Mouse (Mus musculus) adrenal gland, postnatal 4 days (tissue): ENCODE data around the gene C2cd5. TPM values are rescaled to one million over a fixed set of nuclear protein-coding genes. Genes with fewer than 3 reads are reported as not detected.
"Not testable (repeated sequence)": the region's sequence is repeated elsewhere in the genome, so short reads cannot be mapped to it uniquely, and the experiment has no call there.

ENCODE experiments used
- DNase-seq, 2 experiments: peaks; one replicate each; pipeline ENCODE4 v3.0.0; 2021 to 2022; ENCODE audit warnings: low spot score in 2 of 2, mixed read lengths in 2 of 2
- total RNA-seq, 2 experiments: library from RNA; stranded (reverse); gene quantifications; 2 replicates each; pipeline ENCODE4 v1.2.3; 2021

The C2cd5 gene
- total RNA-seq, 2 experiments from 2014 or later: 33.6 to 37.2 TPM

GRCm38 (mm10) chr6:142987616-142988015, 112.3 kb downstream of the C2cd5 start:
- DNase-seq: no peak

- not testable (repeated sequence) for DNase-seq
These were observed 113.2 kb downstream of the C2cd5 start for GRCm38 (mm10) chr6:142986706-142987105.

DNA sequence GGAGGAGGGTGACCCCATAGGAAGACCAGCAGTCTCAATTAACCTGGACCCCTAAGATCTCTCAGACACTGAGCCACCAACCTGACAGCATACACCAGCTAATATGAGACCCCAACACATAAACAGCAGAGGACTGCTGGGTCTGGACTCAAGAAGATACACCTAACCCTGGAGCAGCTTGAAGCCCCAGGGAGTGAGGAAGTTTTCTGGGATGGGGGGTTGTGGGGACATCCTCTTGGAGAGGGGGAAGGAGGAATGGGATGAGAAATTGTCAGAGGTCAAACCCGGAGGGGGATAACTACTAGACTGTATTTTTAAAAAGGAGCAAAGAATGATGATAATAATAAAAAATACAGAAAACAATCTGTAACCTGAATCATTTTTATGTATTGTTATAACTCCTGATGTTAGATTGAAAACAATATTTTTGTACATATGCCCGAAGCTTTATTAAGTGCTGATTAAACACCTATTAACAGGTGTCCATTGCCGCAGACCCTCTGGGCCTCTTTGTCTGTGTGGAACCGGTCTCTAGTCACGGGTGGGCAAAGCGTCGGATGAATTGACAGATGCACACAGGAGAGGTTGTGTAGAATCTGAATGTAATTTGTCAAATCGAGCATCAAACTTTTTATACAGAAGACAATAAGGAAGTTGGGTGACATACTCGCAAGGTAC, 114.2 kb downstream of the C2cd5 start:
- not testable (repeated sequence) for DNase-seq

- no peak for DNase-seq
These were observed 120.0 kb downstream of the C2cd5 start for GRCm38 (mm10) chr6:142979665-142980660.

DNA sequence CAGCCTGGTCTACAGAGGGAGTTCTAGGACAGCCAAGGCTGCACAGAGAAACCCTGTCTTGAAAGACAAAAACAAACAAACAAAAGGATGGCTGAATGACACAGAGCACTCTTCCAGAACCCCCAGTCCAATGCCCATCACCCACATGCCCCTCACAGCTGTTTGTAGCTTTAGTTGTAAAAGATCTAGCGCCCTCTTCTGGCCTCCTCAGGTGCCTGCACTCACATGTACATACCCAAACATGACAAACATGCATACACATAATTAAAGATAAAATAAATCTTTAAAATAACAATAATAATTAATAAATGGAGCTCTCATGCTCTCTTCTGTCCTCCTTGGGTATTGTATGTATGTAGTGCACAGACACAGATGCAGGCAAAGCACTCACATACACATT, 122.7 kb downstream of the C2cd5 start:
- DNase-seq: no peak

DNA sequence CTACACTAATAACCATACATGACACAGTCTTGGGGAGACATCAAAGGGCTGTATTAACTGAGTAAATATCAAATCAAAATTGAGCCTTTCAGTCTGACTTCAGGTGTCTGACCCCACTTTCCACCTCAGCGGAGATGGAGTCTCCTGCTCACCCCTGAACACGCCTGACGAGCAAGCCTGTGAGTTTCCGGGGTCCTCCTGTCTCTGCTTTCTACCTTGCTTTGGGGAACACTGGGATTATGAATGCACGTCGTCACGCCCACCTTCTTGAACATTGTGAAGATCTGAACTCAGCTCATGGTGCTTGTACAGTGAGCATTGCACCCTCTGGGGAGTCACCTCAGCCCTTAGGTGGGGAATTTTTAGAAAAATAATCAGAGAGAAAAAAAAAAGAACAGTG, 126.7 kb downstream of the C2cd5 start:
- no peak for DNase-seq

GRCm38 (mm10) chr6:142972205-142972604, 127.7 kb downstream of the C2cd5 start:
- no peak for DNase-seq

- DNase-seq: no peak
These were observed 132.5 kb downstream of the C2cd5 start for GRCm38 (mm10) chr6:142967407-142967806.

DNA sequence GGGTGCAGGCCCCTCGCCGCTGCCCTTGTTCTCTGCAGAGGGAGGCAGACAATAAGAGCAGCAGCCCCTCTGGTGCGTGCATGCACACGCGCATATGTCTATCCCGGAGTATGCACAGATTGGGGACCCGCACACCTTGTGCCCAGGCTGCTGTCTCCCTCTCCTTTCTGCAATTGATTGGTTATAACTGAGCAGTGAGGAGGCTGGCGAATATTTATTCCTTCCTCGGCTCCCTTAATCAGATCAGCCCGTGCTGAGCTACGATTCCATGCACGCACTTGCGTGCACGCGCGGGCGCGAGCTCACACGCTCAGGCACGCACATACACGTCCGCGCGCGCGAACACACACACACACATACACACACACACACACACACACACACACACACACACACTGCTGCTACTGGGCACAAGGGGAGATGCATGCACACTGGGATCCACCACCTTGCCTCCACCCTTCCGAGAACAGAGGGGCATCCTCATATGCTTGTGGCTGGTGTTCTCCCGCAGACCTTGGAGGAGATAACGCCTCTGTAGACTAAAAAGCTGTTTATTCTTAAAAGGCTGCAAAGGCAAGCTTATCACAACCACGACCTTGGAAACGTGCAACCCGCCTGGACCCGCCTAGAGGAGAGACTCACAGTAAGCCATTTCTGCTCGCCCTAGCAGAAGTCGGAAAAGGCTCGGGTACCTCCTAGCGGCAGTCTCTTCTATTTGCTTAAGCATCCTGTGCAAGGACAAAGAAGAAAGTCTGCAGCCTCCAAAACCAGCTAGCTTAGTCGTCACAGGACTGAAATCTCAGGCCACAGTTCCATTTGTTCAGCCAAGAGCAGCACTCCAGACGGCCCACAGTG, 135.2 kb downstream of the C2cd5 start:
- peak in 1 of 2 experiments; percentile 14 for DNase-seq

DNA sequence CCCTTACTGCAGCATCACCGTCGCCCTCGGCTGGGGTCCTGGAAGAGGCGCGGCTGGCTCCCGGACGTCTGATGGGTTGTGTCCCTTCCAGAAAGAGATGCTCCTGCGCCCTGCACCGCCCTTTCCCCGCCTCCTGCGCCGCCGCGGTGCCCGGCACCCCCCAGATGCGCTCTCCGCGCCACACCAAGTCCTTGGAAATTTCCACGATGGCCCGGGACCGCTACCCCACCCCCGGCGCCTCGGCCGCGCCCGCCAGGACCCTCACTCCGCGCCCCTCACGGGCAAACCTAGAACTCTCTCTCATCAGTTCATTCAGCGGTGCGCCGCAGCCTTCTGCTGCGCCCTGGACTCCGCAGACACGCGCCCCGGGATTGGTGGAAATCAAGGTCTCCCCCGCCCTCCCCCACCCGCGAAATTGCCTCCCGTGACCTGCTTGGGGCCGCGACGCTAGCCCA, 135.8 kb downstream of the C2cd5 start, which contains the start of gene St8sia1:
Gene St8sia1 (minus strand): TSS at position 377 of the 455 bp plus-strand sequence.
- no peak for DNase-seq

- no peak for DNase-seq
These were observed 136.4 kb downstream of the C2cd5 start for GRCm38 (mm10) chr6:142963480-142964075.

DNA sequence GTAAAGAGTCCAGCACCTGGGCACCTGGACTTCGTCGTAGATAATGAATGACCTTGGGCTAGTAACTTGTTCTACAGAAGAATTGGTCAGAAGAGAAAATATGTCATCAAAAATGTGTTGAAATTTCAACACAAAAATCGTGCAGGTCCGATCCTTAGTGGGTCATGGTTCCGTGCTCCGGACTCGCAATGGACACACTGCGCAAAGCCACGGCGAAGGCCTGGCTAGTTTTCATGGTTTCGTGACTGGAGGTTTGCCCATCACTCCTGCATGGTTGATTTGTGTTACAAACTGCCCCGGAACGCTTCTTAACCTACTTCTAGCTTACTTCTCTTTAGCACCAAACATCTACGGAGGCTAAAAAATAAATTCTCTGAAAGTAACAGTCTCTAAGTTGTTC, 137.1 kb downstream of the C2cd5 start:
- DNase-seq: no peak

DNA sequence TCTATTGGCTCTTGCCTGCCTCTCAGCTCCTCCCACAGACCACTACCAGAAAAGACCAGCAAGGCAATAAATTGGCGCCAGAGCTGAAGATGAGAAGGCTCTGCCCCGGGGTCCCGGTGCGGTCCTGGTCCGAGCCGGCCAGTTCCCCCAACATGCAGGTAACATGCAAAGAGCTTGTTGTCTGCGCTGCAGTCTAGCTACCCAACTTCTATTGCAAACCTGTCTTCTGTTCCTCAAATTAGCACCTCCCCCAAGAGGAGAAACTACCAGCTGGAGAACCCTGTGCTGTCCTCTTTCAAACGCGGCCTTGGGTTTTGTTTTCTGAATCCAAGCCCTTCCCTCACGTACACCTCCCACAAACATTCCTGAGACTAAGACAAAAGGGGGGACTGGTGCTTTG, 137.5 kb downstream of the C2cd5 start:
- DNase-seq: no peak

GRCm38 (mm10) chr6:142961721-142962455, 138.1 kb downstream of the C2cd5 start:
- DNase-seq: no peak

Other genes starting within 250 kb of the C2cd5 start
- gene St8sia1, start 135.7 kb downstream of the C2cd5 start, total RNA-seq: 1 to 10 TPM; 4.3 to 5.3 TPM
- 100 to 1,000 TPM; 102 to 108 TPM for gene Etnk1, start 67.1 kb upstream of the C2cd5 start, total RNA-seq